In the genomic region with DNA sequence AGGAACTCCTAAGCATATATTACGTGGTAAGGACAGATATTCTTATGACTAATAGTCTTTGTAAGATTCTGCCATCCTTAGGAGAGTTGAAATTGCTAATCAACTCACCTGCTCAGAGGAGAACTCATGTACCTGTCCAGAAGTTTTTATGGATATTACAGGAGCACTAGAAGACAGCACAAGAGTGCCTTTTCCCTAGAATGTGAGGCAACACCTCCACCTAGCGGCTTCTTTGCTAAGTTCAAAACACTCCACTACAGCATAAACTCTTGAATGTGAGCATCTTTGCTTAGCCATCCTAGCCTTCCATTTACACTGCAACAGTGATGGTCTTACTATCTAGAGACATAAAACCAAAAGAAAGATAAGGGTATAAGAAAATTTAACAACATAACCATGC, we compare ENCODE assay signal across 8 mouse cellular contexts.
DNase-seq lines count a peak whose midpoint lies in the region; ATAC-seq and TF ChIP-seq lines count a peak whose summit lies in the region.

No protein-coding gene starts in this region.

- H3K36me3 ChIP-seq in intestine, embryonic 14.5 days (ENCODE audit: control insufficient read depth, insufficient read depth, low read length): no peaks in the 10 kb centered on the region
- H3K36me3 ChIP-seq in intestine, embryonic 16.5 days (ENCODE audit: control insufficient read depth, insufficient read depth, low read length): no peaks in the 10 kb centered on the region
- no peaks in the 10 kb centered on the region for H3K36me3 ChIP-seq in hindbrain, embryonic 14.5 days (replicated peaks; ENCODE audit: control insufficient read depth, insufficient read depth)
- no peaks in the 10 kb centered on the region for H3K36me3 ChIP-seq in midbrain, postnatal 0 days (ENCODE audit: insufficient read depth, low read length)

- H3K9me3 ChIP-seq in intestine, embryonic 14.5 days (ENCODE audit: control insufficient read depth, low read length): no peaks in the 10 kb centered on the region
- H3K9me3 ChIP-seq in intestine, embryonic 16.5 days (ENCODE audit: control insufficient read depth, low read length): no peaks in the 10 kb centered on the region
- no peaks in the 10 kb centered on the region for H3K9me3 ChIP-seq in hindbrain, embryonic 14.5 days (ENCODE audit: control insufficient read depth, low read length)
- no peaks in the 10 kb centered on the region for H3K9me3 ChIP-seq in midbrain, postnatal 0 days (ENCODE audit: low read length)

- ATAC-seq in intestine, embryonic 14.5 days (replicated peaks; ENCODE audit: low FRiP score, low TSS enrichment, low read depth): no peak
- no peak for ATAC-seq in intestine, embryonic 16.5 days
- peak; percentile 79 for ATAC-seq in hindbrain, embryonic 14.5 days (ENCODE audit: low FRiP score)
- peak; percentile 71 for ATAC-seq in midbrain, postnatal 0 days (ENCODE audit: low FRiP score)
- ATAC-seq in megakaryocyte, adult 5-6 weeks (ENCODE audit: poor library complexity, severe bottlenecking): no peak

- peak; percentile 93 for TF ChIP-seq CTCF in midbrain, postnatal 0 days (IDR thresholded peaks at IDR 0.05)

- H3K27ac ChIP-seq in intestine, embryonic 14.5 days (ENCODE audit: low read depth): no peak overlapping the region
- H3K27ac ChIP-seq in intestine, embryonic 16.5 days (ENCODE audit: low read length): no peak overlapping the region
- no peak overlapping the region for H3K27ac ChIP-seq in hindbrain, embryonic 14.5 days
- no peak overlapping the region for H3K27ac ChIP-seq in midbrain, postnatal 0 days (ENCODE audit: low read depth, low read length)

- H3K4me3 ChIP-seq in intestine, embryonic 14.5 days (ENCODE audit: low read depth, low read length): no peak overlapping the region
- no peak overlapping the region for H3K4me3 ChIP-seq in intestine, embryonic 16.5 days (ENCODE audit: low read length)
- H3K4me3 ChIP-seq in hindbrain, embryonic 14.5 days (replicated peaks; ENCODE audit: low read length): no peak overlapping the region
- no peak overlapping the region for H3K4me3 ChIP-seq in midbrain, postnatal 0 days (ENCODE audit: low read depth, low read length)

- no peaks in the 10 kb centered on the region for H3K4me1 ChIP-seq in intestine, embryonic 14.5 days (replicated peaks; ENCODE audit: control insufficient read depth, insufficient read depth, low read length)
- no peaks in the 10 kb centered on the region for H3K4me1 ChIP-seq in intestine, embryonic 16.5 days (ENCODE audit: control insufficient read depth, insufficient read depth, low read length)
- H3K4me1 ChIP-seq in hindbrain, embryonic 14.5 days (replicated peaks; ENCODE audit: control insufficient read depth, insufficient read depth, low read length): no peaks in the 10 kb centered on the region
- H3K4me1 ChIP-seq in midbrain, postnatal 0 days (ENCODE audit: insufficient read depth, low read length): no peaks in the 10 kb centered on the region

- no peak overlapping the region for H3K9ac ChIP-seq in intestine, embryonic 14.5 days (ENCODE audit: low read length)
- H3K9ac ChIP-seq in intestine, embryonic 16.5 days (ENCODE audit: low read depth, low read length): no peak overlapping the region
- H3K9ac ChIP-seq in hindbrain, embryonic 14.5 days: no peak overlapping the region
- no peak overlapping the region for H3K9ac ChIP-seq in midbrain, postnatal 0 days (replicated peaks; ENCODE audit: low read length, poor library complexity, severe bottlenecking)

- no peaks in the 10 kb centered on the region for H3K27me3 ChIP-seq in intestine, embryonic 14.5 days (replicated peaks; ENCODE audit: control insufficient read depth, insufficient read depth, low read length)
- H3K27me3 ChIP-seq in intestine, embryonic 16.5 days (replicated peaks; ENCODE audit: control insufficient read depth, insufficient read depth, low read length): no peaks in the 10 kb centered on the region
- H3K27me3 ChIP-seq in hindbrain, embryonic 14.5 days (ENCODE audit: control insufficient read depth, insufficient read depth, low read length): no peaks in the 10 kb centered on the region
- no peaks in the 10 kb centered on the region for H3K27me3 ChIP-seq in midbrain, postnatal 0 days (ENCODE audit: insufficient read depth, low read length)

- DNase-seq in intestine, embryonic 14.5 days (ENCODE audit: low spot score): peak; percentile 84
- peak; percentile 67 for DNase-seq in NIH3T3 (ENCODE audit: low read depth)
- DNase-seq in embryo, embryonic 11 days: peak; percentile 74
- DNase-seq in hindbrain, embryonic 14.5 days (ENCODE audit: low spot score): peak; percentile 91
- peak; percentile 15 for DNase-seq in left cerebral cortex, adult 11 months (ENCODE audit: low spot score)
- peak; percentile 90 for DNase-seq in midbrain, postnatal 0 days (ENCODE audit: low spot score)

- 43% methylated on average over 2 of the region's 2 CpGs for WGBS in intestine, embryonic 14.5 days
- 33% methylated on average over 2 of the region's 2 CpGs for WGBS in intestine, embryonic 16.5 days
- WGBS in hindbrain, embryonic 14.5 days: 45% methylated on average over 2 of the region's 2 CpGs
- WGBS in midbrain, postnatal 0 days: 37% methylated on average over 2 of the region's 2 CpGs

- no peak overlapping the region for H3K4me2 ChIP-seq in intestine, embryonic 14.5 days (ENCODE audit: low read length)
- H3K4me2 ChIP-seq in intestine, embryonic 16.5 days (ENCODE audit: low read depth, low read length): no peak overlapping the region
- H3K4me2 ChIP-seq in hindbrain, embryonic 14.5 days (replicated peaks): no peak overlapping the region
- H3K4me2 ChIP-seq in midbrain, postnatal 0 days (ENCODE audit: low read depth, low read length, poor library complexity, severe bottlenecking): no peak overlapping the region

Comparison
In these comparisons a context has a peak if more than half of its experiments do, and no peak if none do; other contexts are left out.
1. ATAC-seq: peak in hindbrain, embryonic 14.5 days (single experiment) and midbrain, postnatal 0 days (single experiment); none in intestine, embryonic 14.5 days (single experiment), intestine, embryonic 16.5 days (single experiment) and megakaryocyte, adult 5-6 weeks (single experiment).
2. DNase-seq: peak in every context shown above with its lines; median percentile 91 in hindbrain, embryonic 14.5 days; 90 in midbrain, postnatal 0 days; 84 in intestine, embryonic 14.5 days; 74 in embryo, embryonic 11 days; 67 in NIH3T3; 15 in left cerebral cortex, adult 11 months.